Mouse (Mus musculus) neural tube, embryonic 14.5 days (tissue): ENCODE measurements around the gene Cpne5. TPM values are rescaled to one million over a fixed set of nuclear protein-coding genes. Genes with fewer than 3 reads are reported as not detected.
"Not testable (repeated sequence)": the region's sequence is repeated elsewhere in the genome, so short reads cannot be mapped to it uniquely, and the experiment has no call there.

Source experiments
- ATAC-seq: fragments of 200-750 bp; cut with Nextera tagmentation; 2 replicates; pipeline ENCODE4 v1.8.0; 2017; ENCODE audit warnings: low read depth, mild to moderate bottlenecking, moderate TSS enrichment, moderate library complexity
- H3K27ac ChIP-seq: fragments of 300-500 bp; sonication (generic); 2 replicates; pipeline ENCODE4 v1.5.1; 2014; ENCODE audit warnings: low read depth, mild to moderate bottlenecking, control low read depth, low read length, moderate library complexity, mixed read lengths
- H3K27me3 ChIP-seq: fragments of 300-500 bp; sonication (generic); 2 replicates; pipeline ENCODE4 v1.6.1; 2014; ENCODE audit warnings: low read length; ENCODE audit not compliant: control insufficient read depth, insufficient read depth
- H3K36me3 ChIP-seq: fragments of 300-500 bp; sonication (generic); 2 replicates; pipeline ENCODE4 v1.6.1; 2014; ENCODE audit warnings: low read length, mixed read lengths; ENCODE audit not compliant: control insufficient read depth, insufficient read depth
- H3K4me1 ChIP-seq: fragments of 300-500 bp; sonication (generic); 2 replicates; pipeline ENCODE4 v1.6.1; 2014; ENCODE audit warnings: low read length; ENCODE audit not compliant: control insufficient read depth, insufficient read depth
- H3K4me2 ChIP-seq: fragments of 300-500 bp; sonication (generic); 2 replicates; pipeline ENCODE4 v1.6.1; 2014; ENCODE audit warnings: mild to moderate bottlenecking, low read depth, low read length, control low read depth
- H3K4me3 ChIP-seq: fragments of 300-500 bp; sonication (generic); 2 replicates; pipeline ENCODE4 v1.5.1; 2014; ENCODE audit warnings: low read depth, low read length, control low read depth, mixed read lengths
- H3K9ac ChIP-seq: fragments of 300-500 bp; sonication (generic); replicated peaks from 2 replicates; pipeline ENCODE4 v1.6.1; 2014; ENCODE audit warnings: low read depth, mild to moderate bottlenecking, control low read depth, low read length, mixed read lengths
- H3K9me3 ChIP-seq: fragments of 300-500 bp; sonication (generic); 2 replicates; pipeline ENCODE4 v1.6.1; 2016; ENCODE audit warnings: low read length; ENCODE audit not compliant: control insufficient read depth
- WGBS: fragments of 180-500 bp; shearing (Covaris S2); extraction: QIAGEN DNeasy Blood & Tissue Kit; methylation state at CpG from one replicate; pipeline ENCODE4 v1.1.7; 2014; 5-methylcytosine and 5-hydroxymethylcytosine counted together
- polyA plus RNA-seq: library from polyadenylated mRNA; unstranded; fragments of >200 nt; fragmentation: Nextera tagmentation; extraction: Ambion mirVana; gene quantifications from 2 replicates; pipeline ENCODE4 v1.2.1, GENCODE M21; 2014

The Cpne5 gene
- polyA plus RNA-seq, 1 experiment from 2014 or later: 64.1 TPM

- Histone ChIP-seq H3K9me3 (no peaks in the 10 kb centered on the region), H3K4me2 (no peak overlapping the region), H3K27me3 (no peaks in the 10 kb centered on the region), H3K4me1 (no peaks in the 10 kb centered on the region), H3K36me3 (no peaks in the 10 kb centered on the region), H3K27ac (no peak overlapping the region), H3K4me3 (no peak overlapping the region), H3K9ac (no peak overlapping the region)
- no peak for ATAC-seq
- 87% methylated on average over 8 of the region's 8 CpGs for WGBS
Observed at GRCm38 (mm10) chr17:29117006-29117648, 120.8 kb downstream of the Cpne5 start.

- no peaks in the 10 kb centered on the region for H3K27me3 ChIP-seq
- no peak overlapping the region for H3K27ac ChIP-seq
- 72% methylated on average over 12 of the region's 12 CpGs for WGBS
- no peak overlapping the region for H3K9ac ChIP-seq
- ATAC-seq: no peak
- no peak overlapping the region for H3K4me3 ChIP-seq
- H3K4me1 ChIP-seq: no peaks in the 10 kb centered on the region
- no peaks in the 10 kb centered on the region for H3K9me3 ChIP-seq
- H3K4me2 ChIP-seq: no peak overlapping the region
- no peaks in the 10 kb centered on the region for H3K36me3 ChIP-seq
Observed at GRCm38 (mm10) chr17:29116023-29116422, 121.9 kb downstream of the Cpne5 start.

GRCm38 (mm10) chr17:29113591-29114352, 124.2 kb downstream of the Cpne5 start, which contains the start of gene Rab44:
Gene Rab44 (plus strand): TSS chr17:29114145.
- Histone ChIP-seq H3K9ac (no peak within 1 kb of the TSS), H3K27ac (no peak within 1 kb of the TSS), H3K27me3 (no peaks in the 10 kb centered on the region), H3K9me3 (no peaks in the 10 kb centered on the region), H3K36me3 (no peaks in the 10 kb centered on the region), H3K4me2 (no peak within 1 kb of the TSS), H3K4me1 (no peaks in the 10 kb centered on the region), H3K4me3 (no peak within 1 kb of the TSS)
- ATAC-seq: no peak
- WGBS: 94% methylated on average over 13 of the region's 13 CpGs

- H3K27me3 ChIP-seq: no peaks in the 10 kb centered on the region
- no peak overlapping the region for H3K9ac ChIP-seq
- no peaks in the 10 kb centered on the region for H3K9me3 ChIP-seq
- H3K27ac ChIP-seq: no peak overlapping the region
- ATAC-seq: no peak
- no peaks in the 10 kb centered on the region for H3K4me1 ChIP-seq
- H3K36me3 ChIP-seq: no peaks in the 10 kb centered on the region
- no peak overlapping the region for H3K4me3 ChIP-seq
- 88% methylated on average over 5 of the region's 5 CpGs for WGBS
- no peak overlapping the region for H3K4me2 ChIP-seq
Observed at GRCm38 (mm10) chr17:29111332-29111731, 126.6 kb downstream of the Cpne5 start.

GRCm38 (mm10) chr17:29110356-29110755, 127.6 kb downstream of the Cpne5 start:
- H3K9me3 ChIP-seq, H3K4me3 ChIP-seq, H3K27ac ChIP-seq, H3K9ac ChIP-seq, H3K36me3 ChIP-seq, H3K27me3 ChIP-seq, ATAC-seq, H3K4me2 ChIP-seq, H3K4me1 ChIP-seq: not testable (repeated sequence)
- WGBS: 81% methylated on average over 6 of the region's 6 CpGs

Other genes starting within 250 kb of the Cpne5 start
- 82.4 and 99.1 TPM in 2 replicates for gene Stk38, start 230.2 kb downstream of the Cpne5 start, polyA plus RNA-seq
- 423 and 489 TPM in 2 replicates for gene Srsf3, start 205.5 kb downstream of the Cpne5 start, polyA plus RNA-seq
- 59.8 and 81.1 TPM in 2 replicates for gene Cdkn1a, start 147.2 kb downstream of the Cpne5 start, polyA plus RNA-seq
- gene Rab44, start 124.0 kb downstream of the Cpne5 start, polyA plus RNA-seq: not detected in 2 replicates
- 96.4 and 96.9 TPM in 2 replicates for gene Ppil1, start 26.0 kb upstream of the Cpne5 start, polyA plus RNA-seq
- gene BC004004, start 30.6 kb upstream of the Cpne5 start, polyA plus RNA-seq: 126 and 133 TPM in 2 replicates
- gene Pi16, start 79.5 kb upstream of the Cpne5 start, polyA plus RNA-seq: 0.75 and 0.92 TPM in 2 replicates
- gene Mtch1, start 109.8 kb upstream of the Cpne5 start, polyA plus RNA-seq: 517 and 551 TPM in 2 replicates
- gene Fgd2, start 122.7 kb upstream of the Cpne5 start, polyA plus RNA-seq: 3.7 and 3.8 TPM in 2 replicates